Mouse (Mus musculus) embryonic facial prominence, embryonic 11.5 days (tissue): ENCODE measurements around the gene Gatb. TPM values are rescaled to one million over a fixed set of nuclear protein-coding genes. Genes with fewer than 3 reads are reported as not detected.

Source experiments
- ATAC-seq: fragments of 200-750 bp; cut with Nextera tagmentation; replicated peaks from 2 replicates; pipeline ENCODE4 v1.8.0; 2017; ENCODE audit warnings: low read depth; ENCODE audit not compliant: insufficient number of reproducible peaks, low FRiP score, low TSS enrichment
- DNase-seq: peaks from one replicate; pipeline ENCODE4 v3.0.0-alpha.2; 2015; ENCODE audit warnings: low spot score
- H3K27ac ChIP-seq: fragments of 300-500 bp; sonication (generic); replicated peaks from 2 replicates; pipeline ENCODE4 v1.5.1; 2014; ENCODE audit warnings: mild to moderate bottlenecking, low read depth, low read length, control low read depth
- H3K27me3 ChIP-seq: fragments of 300-500 bp; sonication (generic); 2 replicates; pipeline ENCODE4 v1.6.1; 2014; ENCODE audit warnings: mild to moderate bottlenecking, low read length, moderate library complexity, mixed read lengths; ENCODE audit not compliant: control insufficient read depth, insufficient read depth
- H3K36me3 ChIP-seq: fragments of 300-500 bp; sonication (generic); replicated peaks from 2 replicates; pipeline ENCODE4 v1.6.1; 2014; ENCODE audit warnings: low read depth, mild to moderate bottlenecking, low read length, moderate library complexity, mixed read lengths; ENCODE audit not compliant: control insufficient read depth, insufficient read depth
- H3K4me1 ChIP-seq: fragments of 300-500 bp; sonication (generic); 2 replicates; pipeline ENCODE4 v1.6.1; 2014; ENCODE audit warnings: low read length, mixed read lengths; ENCODE audit not compliant: control insufficient read depth, insufficient read depth
- H3K4me2 ChIP-seq: fragments of 300-500 bp; sonication (generic); 2 replicates; pipeline ENCODE4 v1.6.1; 2014; ENCODE audit warnings: low read depth, mild to moderate bottlenecking, control low read depth, low read length, moderate library complexity
- H3K4me3 ChIP-seq: fragments of 300-500 bp; sonication (generic); 2 replicates; pipeline ENCODE4 v1.5.1; 2014; ENCODE audit warnings: low read depth, low read length, control low read depth
- H3K9ac ChIP-seq: fragments of 300-500 bp; sonication (generic); replicated peaks from 2 replicates; pipeline ENCODE4 v1.6.1; 2014; ENCODE audit warnings: mild to moderate bottlenecking, control low read depth, low read length
- H3K9me3 ChIP-seq: fragments of 300-500 bp; sonication (generic); replicated peaks from 2 replicates; pipeline ENCODE4 v1.6.1; 2016; ENCODE audit warnings: mild to moderate bottlenecking, low read length, inconsistent platforms, mixed read lengths; ENCODE audit not compliant: control insufficient read depth
- WGBS: fragments of 180-500 bp; shearing (Covaris S2); extraction: QIAGEN DNeasy Blood & Tissue Kit; methylation state at CpG from one replicate; pipeline ENCODE4 v1.1.7; 2014; 5-methylcytosine and 5-hydroxymethylcytosine counted together
- polyA plus RNA-seq: library from polyadenylated mRNA; unstranded; fragments of >200 nt; fragmentation: Nextera tagmentation; extraction: Ambion mirVana; gene quantifications from 2 replicates; pipeline ENCODE4 v1.2.1, GENCODE M21; 2014

Gene Gatb
- polyA plus RNA-seq, 1 experiment from 2014 or later: 28.0 TPM

- Histone ChIP-seq H3K36me3 (no peaks in the 10 kb centered on the region), H3K9me3 (no peaks in the 10 kb centered on the region), H3K4me1 (no peaks in the 10 kb centered on the region), H3K27me3 (no peaks in the 10 kb centered on the region), H3K4me3 (no peak overlapping the region), H3K9ac (no peak overlapping the region), H3K27ac (no peak overlapping the region), H3K4me2 (no peak overlapping the region)
- ATAC-seq (no peak), DNase-seq (no peak)
- 88% methylated on average over 7 of the region's 7 CpGs for WGBS
These were observed 71.6 kb downstream of the Gatb start for GRCm38 (mm10) chr3:85645517-85646004.

GRCm38 (mm10) chr3:85649176-85649575, 75.3 kb downstream of the Gatb start:
- H3K27ac ChIP-seq: no peak overlapping the region
- no peaks in the 10 kb centered on the region for H3K36me3 ChIP-seq
- H3K27me3 ChIP-seq: no peaks in the 10 kb centered on the region
- H3K4me1 ChIP-seq: no peaks in the 10 kb centered on the region
- DNase-seq (no peak), ATAC-seq (no peak)
- no peaks in the 10 kb centered on the region for H3K9me3 ChIP-seq
- no peak overlapping the region for H3K4me2 ChIP-seq
- WGBS: 95% methylated on average over 4 of the region's 4 CpGs
- no peak overlapping the region for H3K4me3 ChIP-seq
- no peak overlapping the region for H3K9ac ChIP-seq

- H3K36me3 ChIP-seq: no peaks in the 10 kb centered on the region
- H3K27me3 ChIP-seq: no peaks in the 10 kb centered on the region
- ATAC-seq (no peak), DNase-seq (no peak)
- WGBS: 71% methylated on average over 4 of the region's 4 CpGs
- H3K4me2 ChIP-seq: no peak overlapping the region
- no peak overlapping the region for H3K4me3 ChIP-seq
- no peak overlapping the region for H3K9ac ChIP-seq
- H3K9me3 ChIP-seq: no peaks in the 10 kb centered on the region
- no peak overlapping the region for H3K27ac ChIP-seq
- H3K4me1 ChIP-seq: no peaks in the 10 kb centered on the region
These were observed 79.1 kb downstream of the Gatb start for GRCm38 (mm10) chr3:85652727-85653665.

- no peak for ATAC-seq
- H3K9me3 ChIP-seq: no peaks in the 10 kb centered on the region
These were observed 81.6 kb downstream of the Gatb start for GRCm38 (mm10) chr3:85655538-85655937.

GRCm38 (mm10) chr3:85659681-85660080, 85.8 kb downstream of the Gatb start:
- Histone ChIP-seq H3K4me3 (no peak overlapping the region), H3K27ac (no peak overlapping the region), H3K9me3 (no peaks in the 10 kb centered on the region), H3K27me3 (no peaks in the 10 kb centered on the region), H3K36me3 (no peaks in the 10 kb centered on the region), H3K4me1 (no peaks in the 10 kb centered on the region), H3K4me2 (no peak overlapping the region), H3K9ac (no peak overlapping the region)
- WGBS: 93% methylated on average over 7 of the region's 7 CpGs
- ATAC-seq (no peak), DNase-seq (no peak)

More at GRCm38 (mm10) chr3:85655538-85655937, 81.6 kb downstream of the Gatb start:
- H3K27ac ChIP-seq: no peak overlapping the region
- no peak overlapping the region for H3K4me2 ChIP-seq
- no peak for DNase-seq
- no peaks in the 10 kb centered on the region for H3K27me3 ChIP-seq
- WGBS: 90% methylated on average over 3 of the region's 3 CpGs
- no peaks in the 10 kb centered on the region for H3K36me3 ChIP-seq
- H3K9ac ChIP-seq: no peak overlapping the region
- H3K4me3 ChIP-seq: no peak overlapping the region
- no peaks in the 10 kb centered on the region for H3K4me1 ChIP-seq

GRCm38 (mm10) chr3:85661926-85662813, 88.3 kb downstream of the Gatb start:
- Histone ChIP-seq H3K9ac (no peak overlapping the region), H3K27ac (no peak overlapping the region), H3K9me3 (no peaks in the 10 kb centered on the region), H3K27me3 (no peaks in the 10 kb centered on the region), H3K4me1 (no peaks in the 10 kb centered on the region), H3K4me2 (no peak overlapping the region), H3K4me3 (no peak overlapping the region), H3K36me3 (no peaks in the 10 kb centered on the region)
- DNase-seq: no peak
- WGBS: 85% methylated on average over 10 of the region's 10 CpGs
- no peak for ATAC-seq

GRCm38 (mm10) chr3:85663826-85664225, 89.9 kb downstream of the Gatb start:
- Histone ChIP-seq H3K4me3 (no peak overlapping the region), H3K9ac (no peak overlapping the region), H3K27me3 (no peaks in the 10 kb centered on the region), H3K9me3 (no peaks in the 10 kb centered on the region), H3K4me2 (no peak overlapping the region), H3K36me3 (no peaks in the 10 kb centered on the region), H3K27ac (no peak overlapping the region), H3K4me1 (no peaks in the 10 kb centered on the region)
- DNase-seq (no peak), ATAC-seq (no peak)
- WGBS: 83% methylated on average over 5 of the region's 5 CpGs
